Mouse (Mus musculus): ENCODE results near the gene Cep350. TPM values are rescaled to one million over a fixed set of nuclear protein-coding genes. Genes with fewer than 3 reads are reported as not detected.

Gene Cep350
- 1 to 10 TPM in 1 of 2 experiments, under 1 TPM in 1; 0.21 to 1.8 TPM for polyA plus RNA-seq (2012; fragmentation: generic; extraction: Trizol)

DNA sequence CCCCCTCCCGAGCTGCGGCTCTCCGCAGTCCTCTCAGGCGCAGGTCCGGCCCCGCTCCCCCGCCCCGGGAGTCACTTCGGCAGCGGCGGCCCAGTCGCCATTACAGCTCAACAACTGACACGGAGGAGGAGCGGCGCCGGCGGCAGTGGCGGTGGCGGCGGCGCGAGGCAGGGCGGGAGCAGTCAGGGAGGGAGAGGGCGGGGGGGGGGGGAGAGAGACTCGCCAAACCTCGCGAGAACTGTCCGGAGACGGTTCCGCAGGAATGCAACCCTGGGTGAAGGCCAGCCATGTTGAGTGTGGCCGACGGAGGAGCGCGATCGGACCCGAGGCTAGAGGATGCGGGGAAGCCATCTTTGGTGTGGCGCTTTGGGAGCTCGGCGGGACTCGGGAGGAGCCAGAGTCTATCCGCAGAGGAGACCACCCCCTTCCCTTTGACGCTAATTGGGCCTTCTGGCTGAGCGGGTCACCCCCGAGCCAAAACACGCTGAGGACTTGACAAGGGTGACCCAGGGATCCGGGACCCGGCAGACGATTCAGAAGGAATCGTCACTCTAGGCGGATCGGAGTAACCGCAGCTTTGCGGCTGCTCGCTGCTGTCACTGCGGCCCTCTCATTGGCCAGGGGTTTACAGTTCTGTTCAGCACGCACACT lies at the start of gene Cep350:
Gene Cep350, minus strand, starts transcription at position 188 of the 651 bp plus-strand sequence.

DNA sequence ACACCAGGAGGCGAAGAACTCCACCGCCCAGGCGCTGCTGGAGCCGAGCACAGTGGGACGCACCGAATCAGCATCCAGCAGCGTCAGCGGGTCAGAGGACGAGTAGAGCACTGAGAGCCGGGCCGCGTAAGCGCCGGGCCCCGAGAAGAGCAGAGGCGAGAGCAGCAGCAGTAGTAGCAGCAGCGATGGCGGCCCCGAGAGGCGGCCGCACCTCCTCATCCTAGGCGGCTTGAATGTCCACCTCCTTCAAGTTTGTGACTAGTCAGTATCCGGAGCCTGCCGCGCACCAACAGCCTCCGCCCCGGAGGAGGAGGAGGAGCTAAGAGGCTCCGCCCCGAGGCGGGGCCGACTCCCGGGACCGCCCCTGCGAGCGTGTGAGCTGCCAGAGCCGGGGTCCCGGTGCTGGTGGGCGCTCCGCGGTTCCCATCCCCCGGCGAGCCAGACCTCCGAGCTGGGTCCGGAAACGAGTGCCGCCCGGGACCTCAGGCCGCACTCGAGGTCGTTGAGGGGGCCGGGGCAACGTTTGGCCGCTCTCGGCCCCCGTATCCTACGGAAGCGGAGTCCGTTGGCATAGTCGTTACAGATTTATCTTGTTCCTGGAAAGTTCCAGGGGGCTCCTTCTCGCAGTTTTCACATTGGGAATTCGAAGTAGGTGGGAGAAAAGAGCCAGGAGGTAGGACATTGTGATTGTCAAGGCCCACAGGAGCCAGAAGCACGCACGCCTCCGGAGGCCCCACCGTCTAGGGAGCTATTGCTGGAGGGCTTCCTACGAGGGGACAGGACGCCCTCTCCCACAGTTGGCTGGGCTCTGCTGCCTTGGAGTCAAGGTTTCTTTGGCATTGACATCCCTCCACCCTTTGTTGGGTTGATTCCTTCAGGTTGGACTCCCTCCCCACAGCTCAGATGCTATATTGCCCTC lies 160.2 kb downstream of the Cep350 start, which contains the start of gene Qsox1:
Gene Qsox1, minus strand, starts transcription at position 309 of the 919 bp plus-strand sequence.

Other genes starting within 250 kb of the Cep350 start
- gene Lhx4, start 221.6 kb downstream of the Cep350 start, polyA plus RNA-seq (2012; fragmentation: generic; extraction: Trizol), result under 1 TPM; 0.01 to 0.02 TPM
- gene Qsox1, start 160.4 kb downstream of the Cep350 start, polyA plus RNA-seq (2012; fragmentation: generic; extraction: Trizol), result 10 to 100 TPM; 28.9 to 73.0 TPM
- gene Tor1aip2, start 62.1 kb upstream of the Cep350 start, polyA plus RNA-seq (2012; fragmentation: generic; extraction: Trizol), result 10 to 100 TPM in 1 of 2 experiments, 1 to 10 TPM in 1; 5.6 to 26.4 TPM
- 10 to 100 TPM in 1 of 2 experiments, 1 to 10 TPM in 1; 5.8 to 27.6 TPM for gene Tor1aip1, start 63.2 kb upstream of the Cep350 start, polyA plus RNA-seq (2012; fragmentation: generic; extraction: Trizol)
- under 1 TPM in 1 of 2 experiments, not detected in 1; 0.01 TPM for gene Fam163a, start 231.8 kb upstream of the Cep350 start, polyA plus RNA-seq (2012; fragmentation: generic; extraction: Trizol)

Data from C3H10T1/2 (cell line).